In the genomic region with DNA sequence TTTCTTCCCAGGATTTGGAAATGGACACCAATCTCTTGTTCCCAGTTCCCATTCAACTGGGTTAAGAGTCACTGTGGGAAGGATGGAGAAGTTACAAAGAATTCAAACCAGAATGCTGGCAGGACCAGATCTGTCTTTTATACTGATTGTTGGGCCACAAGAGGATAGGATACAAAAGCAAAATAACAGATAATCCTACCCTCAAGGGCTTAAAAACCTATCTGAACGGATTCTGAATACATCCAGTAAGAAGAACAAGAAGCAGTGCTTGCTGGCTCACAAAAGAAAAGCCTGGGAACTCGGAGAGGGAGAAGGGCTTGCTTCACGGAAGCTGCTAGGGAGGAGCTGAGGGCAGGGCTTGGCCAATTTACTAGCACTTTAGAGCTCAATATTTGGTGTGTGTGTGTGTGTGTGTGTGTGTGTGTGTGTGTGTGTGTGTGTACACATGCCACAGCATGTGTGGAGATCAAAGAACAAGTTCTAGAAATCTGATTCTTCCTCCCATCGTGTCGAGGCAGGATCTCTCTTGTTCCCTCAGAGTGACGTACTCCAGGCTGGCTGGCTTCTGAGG, we compare ENCODE assay signal across 21 mouse cellular contexts. TPM values are rescaled to one million over a fixed set of nuclear protein-coding genes. Genes with fewer than 3 reads are reported as not detected.
A peak's percentile ranks its signal among the peaks of the same experiment; 100 is the strongest.
DNase-seq lines count a peak whose midpoint lies in the region; ATAC-seq and TF ChIP-seq lines count a peak whose summit lies in the region.
"Had no signal": no experiment of that assay in that cellular context is flagged by ENCODE, and none has a peak within 500 bp of the region (broad histone marks: within the 10 kb centered on the region; RNA-seq: fewer than 3 reads in every experiment).

No protein-coding gene starts in this region.

- WGBS in midbrain, embryonic 11.5 days: 46% methylated on average over 6 of the region's 6 CpGs
- 27% methylated on average over 6 of the region's 6 CpGs for WGBS in midbrain, embryonic 15.5 days
- 41% methylated on average over 6 of the region's 6 CpGs for WGBS in midbrain, embryonic 13.5 days

- no peaks in the 10 kb centered on the region for H3K9me3 ChIP-seq in midbrain, embryonic 11.5 days (ENCODE audit: control insufficient read depth, low read length)
- H3K9me3 ChIP-seq in midbrain, embryonic 15.5 days: no peaks in the 10 kb centered on the region
- no peaks in the 10 kb centered on the region for H3K9me3 ChIP-seq in midbrain, embryonic 13.5 days
- H3K9me3 ChIP-seq: heart, embryonic 10.5 days; hindbrain, embryonic 12.5 days had no signal

- no peak for TF ChIP-seq POLR2A in brain, embryonic 14.5 days (IDR thresholded peaks at IDR 0.05; ENCODE audit: borderline replicate concordance, extremely low read depth, insufficient read depth, insufficient read length, poor library complexity, severe bottlenecking)

- ATAC-seq in midbrain, embryonic 11.5 days (ENCODE audit: low FRiP score): no peak
- no peak for ATAC-seq in midbrain, embryonic 15.5 days (replicated peaks)
- no peak for ATAC-seq in midbrain, embryonic 13.5 days
- ATAC-seq: forebrain, embryonic 14.5 days; hindbrain, embryonic 16.5 days had no signal

- no peak overlapping the region for H3K27ac ChIP-seq in midbrain, embryonic 11.5 days (ENCODE audit: low read depth, low read length)
- H3K27ac ChIP-seq in midbrain, embryonic 15.5 days: no peak overlapping the region
- peak overlapping the region; percentile 19; the same call in 1 of the 2 replicates for H3K27ac ChIP-seq in midbrain, embryonic 13.5 days
- H3K27ac ChIP-seq: gastrocnemius, adult 2 months; heart, embryonic 10.5 days; hindbrain, embryonic 12.5 days had no signal

- no peak overlapping the region for H3K9ac ChIP-seq in midbrain, embryonic 11.5 days (ENCODE audit: low read length)
- no peak overlapping the region for H3K9ac ChIP-seq in midbrain, embryonic 15.5 days
- no peak overlapping the region for H3K9ac ChIP-seq in midbrain, embryonic 13.5 days (replicated peaks)
- H3K9ac ChIP-seq: hindbrain, embryonic 12.5 days had no signal

- H3K36me3 ChIP-seq in midbrain, embryonic 11.5 days (ENCODE audit: control insufficient read depth, insufficient read depth, low read length): no peaks in the 10 kb centered on the region
- H3K36me3 ChIP-seq in midbrain, embryonic 15.5 days (replicated peaks): no peaks in the 10 kb centered on the region
- no peaks in the 10 kb centered on the region for H3K36me3 ChIP-seq in midbrain, embryonic 13.5 days
- H3K36me3 ChIP-seq: heart, embryonic 10.5 days; hindbrain, embryonic 12.5 days had no signal

- H3K4me2 ChIP-seq in midbrain, embryonic 11.5 days: no peak overlapping the region
- H3K4me2 ChIP-seq in midbrain, embryonic 15.5 days: no peak overlapping the region
- no peak overlapping the region for H3K4me2 ChIP-seq in midbrain, embryonic 13.5 days (replicated peaks)
- H3K4me2 ChIP-seq: hindbrain, embryonic 12.5 days had no signal

- peak; percentile 85 for DNase-seq in midbrain, embryonic 11.5 days (ENCODE audit: low spot score, missing footprints)
- DNase-seq in adipocyte (ENCODE audit: low spot score): peak; percentile 87
- peak; percentile 44 for DNase-seq in brain, embryonic 14.5 days (ENCODE audit: low read depth)
- DNase-seq in thymus, postnatal 25 days: no peak
- no peak for DNase-seq in cerebellum, adult 11 months
- DNase-seq in layer of hippocampus, adult 8-10 months (ENCODE audit: low spot score in 2 of 2): no peak
- DNase-seq: adrenal gland, postnatal 10 days; cerebellum, adult 18-20 months; cerebellum, adult 9-11 months; cerebellum, postnatal 36 days; gastrocnemius, adult 2 months; gastrocnemius, postnatal 25 days; heart, adult 18-20 months; heart, postnatal 10 days; heart, postnatal 4 days had no signal

- no peaks in the 10 kb centered on the region for H3K4me1 ChIP-seq in midbrain, embryonic 11.5 days (ENCODE audit: control insufficient read depth, insufficient read depth, low read length)
- no peaks in the 10 kb centered on the region for H3K4me1 ChIP-seq in midbrain, embryonic 15.5 days
- H3K4me1 ChIP-seq in midbrain, embryonic 13.5 days (replicated peaks): no peaks in the 10 kb centered on the region; the same call in 1 of the 2 replicates
- H3K4me1 ChIP-seq: hindbrain, embryonic 12.5 days had no signal

- no peak for TF ChIP-seq CTCF in brain, embryonic 14.5 days (IDR thresholded peaks at IDR 0.05; ENCODE audit: borderline replicate concordance, extremely low read depth, insufficient read depth, insufficient read length)

- H3K4me3 ChIP-seq in midbrain, embryonic 11.5 days (ENCODE audit: low read depth, low read length): no peak overlapping the region
- H3K4me3 ChIP-seq in midbrain, embryonic 15.5 days: no peak overlapping the region
- H3K4me3 ChIP-seq in midbrain, embryonic 13.5 days (replicated peaks): no peak overlapping the region
- H3K4me3 ChIP-seq: gastrocnemius, adult 2 months; heart, embryonic 10.5 days; hindbrain, embryonic 12.5 days had no signal

- H3K27me3 ChIP-seq in midbrain, embryonic 11.5 days (ENCODE audit: control insufficient read depth, insufficient read depth, low read length): no peaks in the 10 kb centered on the region
- H3K27me3 ChIP-seq in midbrain, embryonic 15.5 days (replicated peaks): no peaks in the 10 kb centered on the region
- no peaks in the 10 kb centered on the region for H3K27me3 ChIP-seq in midbrain, embryonic 13.5 days
- H3K27me3 ChIP-seq: hindbrain, embryonic 12.5 days had no signal

RNA-seq across cellular contexts. Expression of gene Parp11, which starts 15.4 kb away (rescaled TPM):
- 62.1 and 64.9 TPM in 2 replicates for polyA plus RNA-seq in midbrain, embryonic 11.5 days (2014; fragmentation: Nextera tagmentation; extraction: Ambion mirVana)
- polyA plus RNA-seq in midbrain, embryonic 15.5 days (2015; fragmentation: Nextera tagmentation; extraction: Ambion mirVana): 90.4 and 95.6 TPM in 2 replicates
- polyA plus RNA-seq in brain, embryonic 14.5 days (2012; rRNA removed): 86.1 and 86.6 TPM in 2 replicates
- polyA plus RNA-seq in midbrain, embryonic 13.5 days (2015; fragmentation: Nextera tagmentation; extraction: Ambion mirVana): 90.4 and 91.7 TPM in 2 replicates
- total RNA-seq in layer of hippocampus, adult 8-10 months (2022): 10 to 100 TPM; 27.1 to 37.1 (median 31.1) TPM

Comparison
In these comparisons a context has a peak if more than half of its experiments do, and no peak if none do; other contexts are left out.
1. DNase-seq: peak in midbrain, embryonic 11.5 days (single experiment), adipocyte (single experiment) and brain, embryonic 14.5 days (single experiment); none in thymus, postnatal 25 days (single experiment), cerebellum, adult 11 months (single experiment) and layer of hippocampus, adult 8-10 months (0 of 2).